Mouse (Mus musculus) erythroblast, embryonic 14.5 days (primary cell): ENCODE results near the gene Fos. TPM values are rescaled to one million over a fixed set of nuclear protein-coding genes. Genes with fewer than 3 reads are reported as not detected.

Experiments
- H3K27me3 ChIP-seq: 2 replicates; pipeline ENCODE4 v1.6.1; 2012; ENCODE audit warnings: inconsistent platforms; ENCODE audit not compliant: control insufficient read depth
- H3K36me3 ChIP-seq: 2 replicates; pipeline ENCODE4 v1.6.1; 2012; ENCODE audit warnings: mild to moderate bottlenecking, inconsistent platforms; ENCODE audit not compliant: control insufficient read depth
- H3K4me1 ChIP-seq: 2 replicates; pipeline ENCODE4 v1.6.1; 2012; ENCODE audit warnings: inconsistent platforms; ENCODE audit not compliant: control insufficient read depth
- H3K4me3 ChIP-seq: replicated peaks from 2 replicates; pipeline ENCODE3; 2012; ENCODE audit warnings: moderate library complexity, mild to moderate bottlenecking, inconsistent platforms
- H3K9me3 ChIP-seq: 2 replicates; pipeline ENCODE4 v1.6.1; 2012; ENCODE audit warnings: low read length, inconsistent platforms, mixed read lengths; ENCODE audit not compliant: control insufficient read depth
- GATA1 ChIP-seq: IDR thresholded peaks from 2 replicates; pipeline ENCODE4 v1.6.1; 2012; ENCODE audit warnings: low read length, inconsistent platforms, mixed read lengths
- TAL1 ChIP-seq: IDR thresholded peaks from 3 replicates; pipeline ENCODE4 v1.6.1; 2012; ENCODE audit warnings: low read length, inconsistent platforms, mixed read lengths
- polyA plus RNA-seq: library from polyadenylated mRNA; stranded (reverse); fragments of >175 nt; gene quantifications from 2 replicates; pipeline ENCODE4 v1.2.3, GENCODE M21; 2012

The Fos gene
- polyA plus RNA-seq: 18.4 and 19.2 TPM in 2 replicates

GRCm38 (mm10) chr12:85473481-85474297 lies at the start of gene Fos:
Gene Fos (plus strand): TSS chr12:85473890.
- no peak for TF ChIP-seq TAL1
- no peak for TF ChIP-seq GATA1
- peaks cover 10% of the 10 kb centered on the region for H3K36me3 ChIP-seq
- peak within 1 kb of the TSS; percentile 82 for H3K4me3 ChIP-seq
- peaks cover 6% of the 10 kb centered on the region; the same call in 1 of the 2 replicates for H3K9me3 ChIP-seq
- H3K4me1 ChIP-seq: peaks cover 69% of the 10 kb centered on the region
- peaks cover 79% of the 10 kb centered on the region for H3K27me3 ChIP-seq

- Histone ChIP-seq H3K9me3 (no peaks in the 10 kb centered on the region), H3K36me3 (no peaks in the 10 kb centered on the region), H3K27me3 (no peaks in the 10 kb centered on the region), H3K4me1 (no peaks in the 10 kb centered on the region), H3K4me3 (no peak overlapping the region)
- no peak for TF ChIP-seq GATA1
- TF ChIP-seq TAL1: no peak
These were observed 48.0 kb upstream of the Fos start for GRCm38 (mm10) chr12:85425721-85426120.

GRCm38 (mm10) chr12:85426126-85426525 lies 47.6 kb upstream of the Fos start:
- H3K4me3 ChIP-seq: no peak overlapping the region
- H3K36me3 ChIP-seq: no peaks in the 10 kb centered on the region
- no peaks in the 10 kb centered on the region for H3K4me1 ChIP-seq
- H3K27me3 ChIP-seq: no peaks in the 10 kb centered on the region
- TF ChIP-seq TAL1: no peak
- TF ChIP-seq GATA1: no peak
- no peaks in the 10 kb centered on the region for H3K9me3 ChIP-seq

- H3K4me3 ChIP-seq: no peak overlapping the region
- no peaks in the 10 kb centered on the region for H3K27me3 ChIP-seq
- H3K9me3 ChIP-seq: no peaks in the 10 kb centered on the region
- TF ChIP-seq GATA1 (no peak), TAL1 (no peak)
- no peaks in the 10 kb centered on the region for H3K36me3 ChIP-seq
- no peaks in the 10 kb centered on the region for H3K4me1 ChIP-seq
These were observed 45.9 kb upstream of the Fos start for GRCm38 (mm10) chr12:85427802-85428201.

- no peaks in the 10 kb centered on the region for H3K27me3 ChIP-seq
These were observed 43.7 kb upstream of the Fos start for GRCm38 (mm10) chr12:85429999-85430398.

GRCm38 (mm10) chr12:85430434-85430833 lies 43.3 kb upstream of the Fos start:
- TF ChIP-seq GATA1 (no peak), TAL1 (no peak)
- no peaks in the 10 kb centered on the region for H3K4me1 ChIP-seq
- no peak overlapping the region for H3K4me3 ChIP-seq
- H3K27me3 ChIP-seq: no peaks in the 10 kb centered on the region
- H3K36me3 ChIP-seq: no peaks in the 10 kb centered on the region
- no peaks in the 10 kb centered on the region for H3K9me3 ChIP-seq

More at GRCm38 (mm10) chr12:85429999-85430398, 43.7 kb upstream of the Fos start:
- Histone ChIP-seq H3K36me3 (no peaks in the 10 kb centered on the region), H3K9me3 (no peaks in the 10 kb centered on the region), H3K4me1 (no peaks in the 10 kb centered on the region), H3K4me3 (no peak overlapping the region)
- TF ChIP-seq GATA1 (no peak), TAL1 (no peak)

- no peak for TF ChIP-seq TAL1
- no peak for TF ChIP-seq GATA1
- Histone ChIP-seq H3K4me3 (no peak overlapping the region), H3K27me3 (no peaks in the 10 kb centered on the region), H3K9me3 (no peaks in the 10 kb centered on the region), H3K4me1 (no peaks in the 10 kb centered on the region), H3K36me3 (no peaks in the 10 kb centered on the region)
These were observed 39.8 kb upstream of the Fos start for GRCm38 (mm10) chr12:85433850-85434249.

GRCm38 (mm10) chr12:85434526-85434925 lies 39.2 kb upstream of the Fos start:
- no peaks in the 10 kb centered on the region for H3K36me3 ChIP-seq
- H3K27me3 ChIP-seq: no peaks in the 10 kb centered on the region
- H3K9me3 ChIP-seq: no peaks in the 10 kb centered on the region
- TF ChIP-seq TAL1: no peak
- no peak for TF ChIP-seq GATA1
- no peaks in the 10 kb centered on the region for H3K4me1 ChIP-seq
- no peak overlapping the region for H3K4me3 ChIP-seq

- TF ChIP-seq TAL1 (no peak), GATA1 (no peak)
- Histone ChIP-seq H3K9me3 (no peaks in the 10 kb centered on the region), H3K27me3 (no peaks in the 10 kb centered on the region), H3K4me1 (no peaks in the 10 kb centered on the region), H3K4me3 (no peak overlapping the region), H3K36me3 (no peaks in the 10 kb centered on the region)
These were observed 37.6 kb upstream of the Fos start for GRCm38 (mm10) chr12:85436021-85436621.
